13 mouse cellular contexts compared by ENCODE assay signal in genomic region chr9:57950519-57950918, GRCm38 (mm10). TPM values are rescaled to one million over a fixed set of nuclear protein-coding genes. Genes with fewer than 3 reads are reported as not detected.
DNase-seq lines count a peak whose midpoint lies in the region; ATAC-seq and TF ChIP-seq lines count a peak whose summit lies in the region.
"Had no signal": no experiment of that assay in that cellular context is flagged by ENCODE, and none has a peak within 500 bp of the region (broad histone marks: within the 10 kb centered on the region; RNA-seq: fewer than 3 reads in every experiment).

No protein-coding gene starts in this region.

- no peaks in the 10 kb centered on the region for H3K27me3 ChIP-seq in forebrain, embryonic 13.5 days
- no peaks in the 10 kb centered on the region for H3K27me3 ChIP-seq in forebrain, embryonic 15.5 days

- no peak overlapping the region; the same call in 1 of the 2 replicates for H3K4me2 ChIP-seq in forebrain, embryonic 13.5 days
- no peak overlapping the region for H3K4me2 ChIP-seq in forebrain, embryonic 15.5 days (replicated peaks)
- H3K4me2 ChIP-seq: liver, embryonic 13.5 days had no signal

- H3K9ac ChIP-seq in forebrain, embryonic 13.5 days, result peak overlapping the region; percentile 13; the same call in 1 of the 2 replicates
- no peak overlapping the region for H3K9ac ChIP-seq in forebrain, embryonic 15.5 days (replicated peaks)
- H3K9ac ChIP-seq: liver, embryonic 13.5 days had no signal

- H3K36me3 ChIP-seq in forebrain, embryonic 13.5 days (ENCODE audit: poor library complexity, severe bottlenecking), result peaks cover 10% of the 10 kb centered on the region
- peaks cover 8% of the 10 kb centered on the region; the same call in 1 of the 2 replicates for H3K36me3 ChIP-seq in forebrain, embryonic 15.5 days
- H3K36me3 ChIP-seq: liver, embryonic 13.5 days had no signal

- TF ChIP-seq CTCF in brain, embryonic 14.5 days (IDR thresholded peaks at IDR 0.05; ENCODE audit: borderline replicate concordance, extremely low read depth, insufficient read depth, insufficient read length), result no peak
- no peak for TF ChIP-seq CTCF in layer of hippocampus, adult 2 months (conservative IDR thresholded peaks at IDR 0.05)

- no peak for ATAC-seq in forebrain, embryonic 13.5 days
- ATAC-seq in forebrain, embryonic 15.5 days (replicated peaks), result no peak
- no peak for ATAC-seq in erythroid progenitor cell, adult 5-6 weeks (replicated peaks; ENCODE audit: low FRiP score, poor library complexity, severe bottlenecking)

- peak; percentile 65 for DNase-seq in left cerebral cortex, adult 11 months (ENCODE audit: low spot score)
- DNase-seq in left cerebral cortex, postnatal 36 days (ENCODE audit: low spot score in 2 of 2), result no peak
- peak; percentile 47 for DNase-seq in brain, embryonic 14.5 days (ENCODE audit: low read depth)
- DNase-seq in layer of hippocampus, adult 2 months (ENCODE audit: low spot score in 2 of 2), result peak; percentile 35 to 68
- DNase-seq in embryo, embryonic 11 days, result no peak
- DNase-seq: cerebellum, postnatal 36 days; kidney, postnatal 25 days; liver, embryonic 13.5 days; right cerebral cortex, postnatal 4 days; thymus, postnatal 25 days had no signal

- no peaks in the 10 kb centered on the region for H3K9me3 ChIP-seq in forebrain, embryonic 13.5 days (replicated peaks)
- no peaks in the 10 kb centered on the region for H3K9me3 ChIP-seq in forebrain, embryonic 15.5 days
- H3K9me3 ChIP-seq: liver, embryonic 13.5 days had no signal

- 20% methylated on average over 9 of the region's 9 CpGs for WGBS in forebrain, embryonic 13.5 days
- WGBS in forebrain, embryonic 15.5 days, result 19% methylated on average over 9 of the region's 9 CpGs

- no peak overlapping the region for H3K27ac ChIP-seq in forebrain, embryonic 13.5 days
- no peak overlapping the region for H3K27ac ChIP-seq in forebrain, embryonic 15.5 days (replicated peaks)
- H3K27ac ChIP-seq in layer of hippocampus, adult 2 months, result peak overlapping the region; percentile 90
- H3K27ac ChIP-seq: liver, embryonic 13.5 days had no signal

- intact Hi-C loops in left cerebral cortex, postnatal 36 days (cut with DNase I), result no loop called here

- peaks cover 42% of the 10 kb centered on the region for H3K4me1 ChIP-seq in forebrain, embryonic 13.5 days
- peaks cover 59% of the 10 kb centered on the region for H3K4me1 ChIP-seq in forebrain, embryonic 15.5 days
- H3K4me1 ChIP-seq: liver, embryonic 13.5 days had no signal

- no peak overlapping the region for H3K4me3 ChIP-seq in forebrain, embryonic 13.5 days
- H3K4me3 ChIP-seq in forebrain, embryonic 15.5 days, result no peak overlapping the region
- H3K4me3 ChIP-seq in layer of hippocampus, adult 2 months, result peak overlapping the region; percentile 31
- H3K4me3 ChIP-seq: liver, embryonic 13.5 days had no signal

- TF ChIP-seq POLR2A in brain, embryonic 14.5 days (IDR thresholded peaks at IDR 0.05; ENCODE audit: borderline replicate concordance, extremely low read depth, insufficient read depth, insufficient read length, poor library complexity, severe bottlenecking), result no peak

RNA-seq across cellular contexts. Expression of gene Sema7a, which starts 10.6 kb away (rescaled TPM):
- polyA plus RNA-seq in forebrain, embryonic 13.5 days (2015; fragmentation: Nextera tagmentation; extraction: Ambion mirVana), result 1.1 and 2.2 TPM in 2 replicates
- 3.4 and 3.6 TPM in 2 replicates for polyA plus RNA-seq in forebrain, embryonic 15.5 days (2015; fragmentation: Nextera tagmentation; extraction: Ambion mirVana)
- 100 to 1,000 TPM; 130 to 162 TPM for total RNA-seq in left cerebral cortex, postnatal 36 days (2021)
- 37.9 and 42.7 TPM in 2 replicates for polyA plus RNA-seq in brain, embryonic 14.5 days (2012; rRNA removed)
- total RNA-seq in layer of hippocampus, adult 2 months (2021), result 100 to 1,000 TPM in 1 of 2 experiments, 10 to 100 TPM in 1; 94.4 to 102 TPM
- total RNA-seq in erythroid progenitor cell, adult 5-6 weeks (2015; ENCODE audit: low replicate concordance), result 0.42 TPM in 1 of 2 replicates, not detected in the other
- 0.64 TPM in 1 of 2 replicates, not detected in the other for total RNA-seq in erythroid progenitor cell, adult 5-6 weeks (2017; ENCODE audit: low replicate concordance)
- polyA plus RNA-seq: liver, embryonic 13.5 days had no signal

RNA-seq across cellular contexts. Expression of gene Ubl7, which starts 39.7 kb away (rescaled TPM):
- 164 and 165 TPM in 2 replicates for polyA plus RNA-seq in forebrain, embryonic 13.5 days (2015; fragmentation: Nextera tagmentation; extraction: Ambion mirVana)
- 171 and 176 TPM in 2 replicates for polyA plus RNA-seq in forebrain, embryonic 15.5 days (2015; fragmentation: Nextera tagmentation; extraction: Ambion mirVana)
- total RNA-seq in left cerebral cortex, postnatal 36 days (2021), result 100 to 1,000 TPM; 108 to 128 TPM
- polyA plus RNA-seq in brain, embryonic 14.5 days (2012; rRNA removed), result 125 and 140 TPM in 2 replicates
- 10 to 100 TPM; 98.5 to 98.7 TPM for total RNA-seq in layer of hippocampus, adult 2 months (2021)
- 16.2 and 33.1 TPM in 2 replicates for total RNA-seq in erythroid progenitor cell, adult 5-6 weeks (2015; ENCODE audit: low replicate concordance)
- 13.8 and 15.0 TPM in 2 replicates for total RNA-seq in erythroid progenitor cell, adult 5-6 weeks (2017; ENCODE audit: low replicate concordance)

RNA-seq across cellular contexts. Expression of gene Cyp11a1, which starts 55.7 kb away (rescaled TPM):
- 0.23 and 0.65 TPM in 2 replicates for polyA plus RNA-seq in forebrain, embryonic 13.5 days (2015; fragmentation: Nextera tagmentation; extraction: Ambion mirVana)
- 0.31 and 0.45 TPM in 2 replicates for polyA plus RNA-seq in forebrain, embryonic 15.5 days (2015; fragmentation: Nextera tagmentation; extraction: Ambion mirVana)
- 1 to 10 TPM; 3.9 to 5.6 TPM for total RNA-seq in left cerebral cortex, postnatal 36 days (2021)
- polyA plus RNA-seq in brain, embryonic 14.5 days (2012; rRNA removed), result 0.66 and 0.68 TPM in 2 replicates
- total RNA-seq in layer of hippocampus, adult 2 months (2021), result 1 to 10 TPM in 1 of 2 experiments, under 1 TPM in 1; 0.79 to 1.7 TPM
- 5.0 TPM in 1 of 2 replicates, not detected in the other for total RNA-seq in erythroid progenitor cell, adult 5-6 weeks (2015; ENCODE audit: low replicate concordance)
- total RNA-seq in erythroid progenitor cell, adult 5-6 weeks (2017; ENCODE audit: low replicate concordance), result 1.3 TPM in 1 of 2 replicates, not detected in the other

Comparison
In these comparisons a context has a peak if more than half of its experiments do, and no peak if none do; other contexts are left out.
1. DNase-seq: peak in left cerebral cortex, adult 11 months (single experiment), brain, embryonic 14.5 days (single experiment) and layer of hippocampus, adult 2 months (2 of 2); none in left cerebral cortex, postnatal 36 days (0 of 2) and embryo, embryonic 11 days (single experiment).
2. RNA of gene Sema7a, which starts 10.6 kb away (total RNA-seq): 130 to 162 TPM in left cerebral cortex, postnatal 36 days and 94.4 to 102 TPM in layer of hippocampus, adult 2 months; 0.42 to 0.64 TPM in erythroid progenitor cell, adult 5-6 weeks; every median in the first group is over 10 times any median in the second.